12 mouse cellular contexts compared by ENCODE assay signal in genomic region chr14:48130021-48130420, GRCm38 (mm10).
"Had no signal": no experiment of that assay in that cellular context is flagged by ENCODE, and none has a peak within 500 bp of the region (broad histone marks: within the 10 kb centered on the region; RNA-seq: fewer than 3 reads in every experiment).

No protein-coding gene starts in this region.

- H3K27ac ChIP-seq: limb, embryonic 15.5 days; liver, embryonic 12.5 days had no signal

- ATAC-seq: liver, embryonic 12.5 days had no signal

- DNase-seq: kidney, postnatal 36 days; layer of hippocampus, adult 9-11 months; layer of hippocampus, postnatal 36 days; lung, embryonic 14.5 days; lung, postnatal 14 days; midbrain, embryonic 14.5 days; spleen, adult 18-20 months; thymus, postnatal 36 days had no signal

- H3K4me2 ChIP-seq: limb, embryonic 15.5 days; liver, embryonic 12.5 days; lung, embryonic 14.5 days; neural tube, embryonic 15.5 days had no signal

- H3K9ac ChIP-seq: limb, embryonic 15.5 days; liver, embryonic 12.5 days; lung, embryonic 14.5 days; neural tube, embryonic 15.5 days had no signal

- H3K36me3 ChIP-seq: limb, embryonic 15.5 days; liver, embryonic 12.5 days; neural tube, embryonic 15.5 days had no signal

- H3K27me3 ChIP-seq: limb, embryonic 15.5 days; liver, embryonic 12.5 days; neural tube, embryonic 15.5 days had no signal

- H3K9me3 ChIP-seq: limb, embryonic 15.5 days; liver, embryonic 12.5 days; neural tube, embryonic 15.5 days had no signal

- H3K4me3 ChIP-seq: limb, embryonic 15.5 days; liver, embryonic 12.5 days; myocyte; neural tube, embryonic 15.5 days had no signal
